Mouse (Mus musculus) forebrain, embryonic 10.5 days (tissue): ENCODE results near the gene Hspd1. TPM values are rescaled to one million over a fixed set of nuclear protein-coding genes. Genes with fewer than 3 reads are reported as not detected.
"Not testable (repeated sequence)": the region's sequence is repeated elsewhere in the genome, so short reads cannot be mapped to it uniquely, and the experiment has no call there.

Experiments
- DNase-seq: peaks from one replicate; pipeline ENCODE4 v3.0.0-alpha.2; 2017; ENCODE audit warnings: low spot score; ENCODE audit errors: extremely low spot score
- H3K27ac ChIP-seq: fragments of 300-500 bp; sonication (generic); 2 replicates; pipeline ENCODE4 v1.5.1; 2016; ENCODE audit warnings: mild to moderate bottlenecking
- H3K27me3 ChIP-seq: fragments of 300-500 bp; sonication (generic); 2 replicates; pipeline ENCODE4 v1.6.1; 2016; ENCODE audit warnings: mild to moderate bottlenecking; ENCODE audit not compliant: poor library complexity, severe bottlenecking
- H3K36me3 ChIP-seq: fragments of 300-500 bp; sonication (generic); replicated peaks from 2 replicates; pipeline ENCODE4 v1.6.1; 2016; ENCODE audit warnings: mild to moderate bottlenecking, moderate library complexity
- H3K4me1 ChIP-seq: fragments of 300-500 bp; sonication (generic); 2 replicates; pipeline ENCODE4 v1.6.1; 2016
- H3K4me3 ChIP-seq: fragments of 300-500 bp; sonication (generic); 2 replicates; pipeline ENCODE4 v1.5.1; 2016; ENCODE audit warnings: mild to moderate bottlenecking, moderate library complexity
- H3K9me3 ChIP-seq: fragments of 300-500 bp; sonication (generic); 2 replicates; pipeline ENCODE4 v1.6.1; 2016; ENCODE audit warnings: mild to moderate bottlenecking, moderate library complexity
- WGBS: fragments of 180-500 bp; shearing (Covaris S2); methylation state at CpG from one replicate; pipeline ENCODE4 v1.1.7; 2016; 5-methylcytosine and 5-hydroxymethylcytosine counted together
- polyA plus RNA-seq: library from polyadenylated mRNA; unstranded; fragments of >200 nt; fragmentation: Nextera tagmentation; extraction: Ambion mirVana; gene quantifications from 2 replicates; pipeline ENCODE4 v1.2.1, GENCODE M21; 2016

Gene Hspd1
- polyA plus RNA-seq, 1 experiment from 2014 or later = 636 TPM

DNA sequence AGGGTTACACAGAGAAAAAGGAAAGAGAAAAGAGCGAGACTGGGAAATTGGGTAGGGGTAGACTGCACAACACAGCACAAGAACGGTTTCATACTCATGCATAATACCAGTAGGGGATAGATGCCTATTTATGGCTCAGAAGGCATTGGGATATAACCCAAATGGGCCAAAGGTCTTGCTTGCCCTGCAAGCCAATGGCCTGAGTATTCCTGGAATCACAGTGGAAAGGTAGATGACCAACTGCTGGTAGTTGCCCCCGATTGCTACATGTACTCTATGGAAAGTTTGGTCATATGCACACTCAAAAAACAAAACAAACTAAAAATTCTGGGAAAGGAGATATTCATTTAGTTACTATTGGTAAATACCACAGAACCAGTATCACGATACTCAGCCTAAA is 8.4 kb downstream of the Hspd1 start:
- peaks cover 93% of the 10 kb centered on the region for H3K36me3 ChIP-seq
- H3K9me3 ChIP-seq = no peaks in the 10 kb centered on the region
- no peaks in the 10 kb centered on the region for H3K27me3 ChIP-seq
- no peak for DNase-seq
- no peak overlapping the region for H3K27ac ChIP-seq
- WGBS = 97% methylated on average over 4 of the region's 4 CpGs
- no peak overlapping the region for H3K4me3 ChIP-seq
- peaks cover 13% of the 10 kb centered on the region for H3K4me1 ChIP-seq

- Histone ChIP-seq H3K4me3 (no peak overlapping the region), H3K4me1 (no peaks in the 10 kb centered on the region), H3K27me3 (no peaks in the 10 kb centered on the region), H3K9me3 (no peaks in the 10 kb centered on the region), H3K36me3 (peaks cover 79% of the 10 kb centered on the region), H3K27ac (no peak overlapping the region)
- WGBS = 75% methylated on average over 2 of the region's 2 CpGs
- no peak for DNase-seq
These were observed 11.1 kb downstream of the Hspd1 start for GRCm38 (mm10) chr1:55076849-55077516.

DNA sequence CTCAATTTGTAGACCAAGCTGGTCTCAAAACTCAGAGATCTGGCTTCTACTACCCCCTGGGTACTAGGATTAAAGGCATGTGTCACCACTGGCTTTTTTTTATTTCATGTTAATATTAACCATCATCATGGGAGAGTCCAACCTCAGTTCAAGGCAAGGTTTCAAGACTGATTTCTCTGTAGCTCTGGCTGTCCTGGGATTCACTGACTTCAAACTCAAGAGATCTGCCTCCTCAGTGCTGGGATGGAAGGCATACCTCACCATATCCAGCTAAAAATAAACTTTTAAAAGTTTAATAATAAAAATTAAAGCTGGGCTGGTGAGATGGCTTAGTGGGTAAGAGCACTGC is 11.7 kb downstream of the Hspd1 start:
- Histone ChIP-seq H3K4me3 (no peak overlapping the region), H3K9me3 (no peaks in the 10 kb centered on the region), H3K4me1 (no peaks in the 10 kb centered on the region), H3K27ac (no peak overlapping the region), H3K36me3 (peaks cover 79% of the 10 kb centered on the region), H3K27me3 (no peaks in the 10 kb centered on the region)
- no peak for DNase-seq

- H3K36me3 ChIP-seq = peaks cover 77% of the 10 kb centered on the region
These were observed 12.2 kb downstream of the Hspd1 start for GRCm38 (mm10) chr1:55075652-55076394.

DNA sequence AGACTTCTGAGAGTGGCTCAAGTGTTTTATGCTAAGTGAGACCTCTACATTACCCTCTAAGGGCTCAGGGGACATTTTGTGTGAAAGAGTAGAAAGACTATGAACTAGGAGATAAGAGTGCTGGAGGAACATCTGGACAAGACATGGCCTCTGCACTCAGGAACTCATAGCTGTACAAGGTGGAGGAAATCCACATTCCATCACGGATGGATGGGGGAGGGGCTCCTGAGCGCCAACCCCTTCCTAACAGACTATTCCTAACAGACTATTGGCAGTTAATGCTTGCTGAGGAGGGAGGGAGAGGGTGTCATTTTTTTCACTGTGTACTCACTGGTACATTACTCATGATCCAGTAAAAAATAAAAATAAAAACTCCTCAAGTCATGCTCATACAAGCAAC is 13.3 kb downstream of the Hspd1 start:
- 67% methylated on average over 2 of the region's 2 CpGs for WGBS
- Histone ChIP-seq H3K9me3 (no peaks in the 10 kb centered on the region), H3K36me3 (peaks cover 73% of the 10 kb centered on the region), H3K4me3 (no peak overlapping the region), H3K27ac (no peak overlapping the region), H3K27me3 (no peaks in the 10 kb centered on the region), H3K4me1 (no peaks in the 10 kb centered on the region)
- no peak for DNase-seq

More at GRCm38 (mm10) chr1:55075652-55076394, 12.2 kb downstream of the Hspd1 start:
- H3K4me3 ChIP-seq = no peak overlapping the region
- no peak overlapping the region for H3K27ac ChIP-seq
- no peaks in the 10 kb centered on the region for H3K27me3 ChIP-seq
- DNase-seq = no peak
- H3K4me1 ChIP-seq = no peaks in the 10 kb centered on the region
- WGBS = 79% methylated on average over 5 of the region's 5 CpGs
- H3K9me3 ChIP-seq = no peaks in the 10 kb centered on the region

DNA sequence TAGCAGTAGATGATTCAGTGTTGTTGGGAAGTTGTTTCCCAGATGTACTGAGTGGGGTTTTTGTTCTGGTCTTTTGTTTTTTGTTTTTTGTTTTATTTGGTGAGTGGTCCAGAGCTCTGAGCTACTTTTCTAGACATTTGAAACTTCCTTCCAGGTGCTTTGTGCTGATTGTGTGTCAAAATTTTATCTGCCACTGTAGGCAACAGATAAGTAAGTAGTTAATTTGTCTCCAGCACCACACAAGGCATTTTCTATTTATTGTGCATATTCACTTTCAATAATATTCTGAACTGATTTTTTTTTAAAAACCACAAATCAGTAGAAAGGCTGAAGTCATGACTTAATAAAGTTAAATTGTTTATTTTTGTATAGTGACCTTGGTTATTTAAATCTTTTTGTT is 15.7 kb downstream of the Hspd1 start:
- H3K4me1 ChIP-seq, H3K4me3 ChIP-seq, H3K27me3 ChIP-seq, H3K9me3 ChIP-seq, H3K27ac ChIP-seq, DNase-seq: not testable (repeated sequence)
- peaks cover 67% of the 10 kb centered on the region for H3K36me3 ChIP-seq

DNA sequence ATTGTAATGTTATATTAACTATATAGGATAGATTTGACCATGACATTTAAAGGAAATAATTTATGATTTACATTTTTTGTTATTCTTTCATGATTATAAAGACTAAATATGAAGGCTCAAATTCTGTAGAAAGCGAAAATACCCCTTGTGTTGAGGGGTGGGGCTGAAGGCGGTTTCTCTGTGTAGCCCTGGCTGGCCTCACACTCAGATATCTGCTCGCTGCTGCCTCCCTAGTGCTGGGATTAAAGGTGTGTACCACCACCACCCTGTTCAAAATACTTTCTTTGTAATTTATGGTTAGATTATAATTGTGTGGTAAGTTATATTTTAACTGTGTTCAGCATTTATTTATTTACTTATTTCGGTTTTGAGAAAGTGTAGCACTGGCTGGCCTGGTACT is 26.3 kb downstream of the Hspd1 start:
- no peak for DNase-seq
- 94% methylated on average over 4 of the region's 4 CpGs for WGBS
- Histone ChIP-seq H3K4me1 (no peaks in the 10 kb centered on the region), H3K9me3 (no peaks in the 10 kb centered on the region), H3K4me3 (no peak overlapping the region), H3K36me3 (peaks cover 47% of the 10 kb centered on the region), H3K27me3 (no peaks in the 10 kb centered on the region), H3K27ac (no peak overlapping the region)

DNA sequence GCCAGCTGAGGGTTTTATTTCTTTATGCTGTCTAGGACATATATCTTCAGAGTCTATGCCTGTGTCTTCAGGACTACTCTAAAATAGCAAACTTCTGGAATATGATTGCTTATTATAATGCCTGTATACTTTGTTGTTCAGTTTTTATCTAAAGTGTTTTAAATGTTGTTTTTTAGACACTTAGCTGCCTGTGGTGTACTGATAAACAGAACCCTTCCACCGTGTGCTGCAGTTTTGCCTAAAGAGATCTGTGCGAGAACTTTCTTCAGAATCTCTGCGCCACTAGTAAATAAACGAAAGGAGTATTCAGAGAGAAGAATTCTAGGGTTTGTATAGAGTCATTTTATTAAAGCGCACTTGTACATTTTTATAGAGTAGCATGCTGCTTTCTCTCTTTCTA is 26.9 kb downstream of the Hspd1 start:
- DNase-seq = no peak
- Histone ChIP-seq H3K4me1 (no peaks in the 10 kb centered on the region), H3K27me3 (no peaks in the 10 kb centered on the region), H3K4me3 (no peak overlapping the region), H3K9me3 (no peaks in the 10 kb centered on the region), H3K36me3 (peaks cover 47% of the 10 kb centered on the region), H3K27ac (no peak overlapping the region)
- 94% methylated on average over 5 of the region's 5 CpGs for WGBS

DNA sequence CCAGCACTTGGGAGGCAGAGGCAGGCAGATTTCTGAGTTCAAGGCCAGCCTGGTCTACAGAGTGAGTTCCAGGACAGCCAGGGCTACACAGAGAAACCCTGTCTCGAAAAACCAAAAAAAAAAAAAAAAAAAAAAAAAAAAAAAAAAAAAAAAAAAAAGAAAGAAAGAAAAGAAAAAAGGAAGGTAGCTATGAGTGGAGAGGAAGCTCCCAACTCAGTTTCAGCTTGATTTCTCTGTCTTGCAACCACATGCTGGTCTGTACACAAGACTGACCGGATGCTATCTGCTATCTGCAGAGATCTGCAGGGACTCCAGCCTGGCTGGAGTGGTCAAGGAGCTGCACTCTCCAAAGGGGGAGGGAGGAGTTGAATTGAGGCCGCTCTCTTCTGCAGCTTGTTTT is 29.7 kb downstream of the Hspd1 start:
- WGBS = 89% methylated on average over 2 of the region's 3 CpGs
- not testable (repeated sequence) for H3K9me3 ChIP-seq, H3K27ac ChIP-seq, DNase-seq, H3K4me1 ChIP-seq, H3K27me3 ChIP-seq, H3K4me3 ChIP-seq
- H3K36me3 ChIP-seq = peaks cover 34% of the 10 kb centered on the region

DNA sequence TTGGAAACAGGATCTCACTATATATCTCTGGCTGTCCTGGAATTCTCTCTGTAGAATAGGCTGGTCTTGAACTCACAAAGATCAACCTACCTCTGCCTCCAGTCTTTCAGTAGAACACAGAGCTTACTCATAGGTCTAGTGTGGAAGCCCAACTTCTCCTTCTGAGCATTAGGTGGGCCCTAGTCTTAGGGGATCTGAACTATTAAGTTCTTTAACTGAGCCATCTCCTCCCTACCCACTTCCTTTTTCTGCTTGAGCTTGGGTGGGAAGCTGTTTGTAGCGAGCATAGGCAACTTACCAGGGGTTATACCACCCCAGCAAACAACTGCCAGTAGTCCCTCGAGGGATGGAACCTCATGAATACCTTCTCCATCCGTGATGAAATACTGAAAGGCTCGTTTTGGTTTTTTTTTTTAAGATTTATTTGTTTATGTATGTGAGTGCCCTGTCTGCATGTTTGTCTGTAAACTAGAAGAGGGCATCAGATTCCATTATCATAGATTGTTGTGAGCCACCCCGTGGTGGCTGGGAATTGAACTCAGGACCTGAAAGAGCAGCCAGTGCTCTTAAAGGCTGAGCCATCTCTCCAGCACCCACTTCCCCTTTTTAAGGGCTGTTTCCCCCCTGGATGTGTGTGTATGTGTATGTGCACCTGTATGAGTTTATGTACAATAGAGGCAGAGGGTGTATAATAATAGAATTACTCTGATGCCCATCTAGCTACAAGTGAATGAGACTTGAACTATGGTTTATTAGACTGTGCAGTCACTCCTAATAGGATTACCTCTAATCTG is 32.5 kb downstream of the Hspd1 start:
- H3K36me3 ChIP-seq = peaks cover 20% of the 10 kb centered on the region
- no peaks in the 10 kb centered on the region for H3K9me3 ChIP-seq
- H3K4me1 ChIP-seq = peaks cover 14% of the 10 kb centered on the region
- H3K27ac ChIP-seq = no peak overlapping the region
- 86% methylated on average over 5 of the region's 5 CpGs for WGBS
- no peak for DNase-seq
- no peak overlapping the region for H3K4me3 ChIP-seq
- peaks cover 8% of the 10 kb centered on the region; the same call in 1 of the 2 replicates for H3K27me3 ChIP-seq

GRCm38 (mm10) chr1:55053596-55053995 is 34.4 kb downstream of the Hspd1 start:
- peaks cover 14% of the 10 kb centered on the region for H3K4me1 ChIP-seq
- no peak overlapping the region for H3K27ac ChIP-seq
- peak overlapping the region; percentile 86 for H3K4me3 ChIP-seq
- H3K27me3 ChIP-seq = peaks cover 8% of the 10 kb centered on the region; the same call in 1 of the 2 replicates
- H3K9me3 ChIP-seq = 0 out of 2 replicates have a peak, but pooled peaks cover 3% of the 10 kb centered on the region
- peaks cover 19% of the 10 kb centered on the region for H3K36me3 ChIP-seq
- 80% methylated on average over 4 of the region's 4 CpGs for WGBS
- no peak for DNase-seq

GRCm38 (mm10) chr1:55053005-55053404 is 35.0 kb downstream of the Hspd1 start:
- peaks cover 18% of the 10 kb centered on the region for H3K36me3 ChIP-seq
- H3K27ac ChIP-seq = peak overlapping the region; percentile 90
- H3K27me3 ChIP-seq = peaks cover 8% of the 10 kb centered on the region; the same call in 1 of the 2 replicates
- H3K4me3 ChIP-seq = peak overlapping the region; percentile 86
- WGBS = under 1% methylated on average over 42 of the region's 42 CpGs
- peaks cover 14% of the 10 kb centered on the region for H3K4me1 ChIP-seq
- no peak for DNase-seq
- H3K9me3 ChIP-seq = 0 out of 2 replicates have a peak, but pooled peaks cover 3% of the 10 kb centered on the region
